Mouse (Mus musculus) hindbrain, postnatal 0 days (tissue): ENCODE data around the gene Irs1. TPM values are rescaled to one million over a fixed set of nuclear protein-coding genes. Genes with fewer than 3 reads are reported as not detected.

Experiments
- ATAC-seq: fragments of 200-750 bp; cut with Nextera tagmentation; 2 replicates; pipeline ENCODE4 v1.8.0; 2017; ENCODE audit warnings: mild to moderate bottlenecking, moderate TSS enrichment, moderate library complexity
- DNase-seq: peaks from one replicate; pipeline ENCODE4 v3.0.0-alpha.2; 2015; ENCODE audit warnings: low spot score
- H3K27ac ChIP-seq: fragments of 300-500 bp; sonication (generic); 2 replicates; pipeline ENCODE4 v1.5.1; 2014; ENCODE audit warnings: mild to moderate bottlenecking
- H3K27me3 ChIP-seq: fragments of 300-500 bp; sonication (generic); 2 replicates; pipeline ENCODE4 v1.6.1; 2014; ENCODE audit warnings: low read length, mixed read lengths; ENCODE audit not compliant: insufficient read depth
- H3K36me3 ChIP-seq: fragments of 300-500 bp; sonication (generic); 2 replicates; pipeline ENCODE4 v1.6.1; 2014; ENCODE audit warnings: low read length, mixed read lengths; ENCODE audit not compliant: insufficient read depth
- H3K4me1 ChIP-seq: fragments of 300-500 bp; sonication (generic); 2 replicates; pipeline ENCODE4 v1.6.1; 2014; ENCODE audit warnings: antibody characterized with exemption, low read length, mixed read lengths; ENCODE audit not compliant: insufficient read depth
- H3K4me2 ChIP-seq: fragments of 300-500 bp; sonication (generic); 2 replicates; pipeline ENCODE4 v1.6.1; 2014; ENCODE audit warnings: low read depth, mild to moderate bottlenecking, low read length, moderate library complexity, mixed read lengths
- H3K4me3 ChIP-seq: fragments of 300-500 bp; sonication (generic); 2 replicates; pipeline ENCODE4 v1.5.1; 2014; ENCODE audit warnings: low read length
- H3K9ac ChIP-seq: fragments of 300-500 bp; sonication (generic); replicated peaks from 2 replicates; pipeline ENCODE4 v1.6.1; 2014; ENCODE audit warnings: mild to moderate bottlenecking, low read length, moderate library complexity, mixed read lengths
- H3K9me3 ChIP-seq: fragments of 300-500 bp; sonication (generic); 2 replicates; pipeline ENCODE4 v1.6.1; 2016; ENCODE audit warnings: low read length, mixed read lengths
- CTCF ChIP-seq: IDR thresholded peaks from 2 replicates; pipeline ENCODE4 v1.5.1; 2016; ENCODE audit warnings: antibody characterized with exemption, control low read depth, low read depth
- whole genome bisulfite sequencing: fragments of 180-500 bp; shearing (Covaris S2); extraction: QIAGEN DNeasy Blood & Tissue Kit; methylation state at CpG from one replicate; pipeline ENCODE4 v1.1.7; 2014; 5-methylcytosine and 5-hydroxymethylcytosine counted together
- polyA plus RNA-seq: library from polyadenylated mRNA; unstranded; fragments of >200 nt; fragmentation: Nextera tagmentation; extraction: Ambion mirVana; gene quantifications from 2 replicates; pipeline ENCODE4 v1.2.1, GENCODE M21; 2015
- total RNA-seq: library from RNA; depleted of rRNA; stranded (reverse); fragments of >200 nt; gene quantifications from 2 replicates; pipeline ENCODE4 v1.2.3, GENCODE M21; 2014

Gene Irs1
- total and polyA plus RNA-seq, 2 experiments from 2014 or later = 5.9 to 67.2 TPM

GRCm38 (mm10) chr1:82304483-82304882 lies 13.3 kb upstream of the Irs1 start:
- H3K27me3 ChIP-seq = peaks cover 3% of the 10 kb centered on the region; the same call in 1 of the 2 replicates
- no peak overlapping the region for H3K9ac ChIP-seq
- H3K4me3 ChIP-seq = no peak overlapping the region
- no peak overlapping the region for H3K27ac ChIP-seq
- no peak for TF ChIP-seq CTCF
- no peak overlapping the region for H3K4me2 ChIP-seq
- no peaks in the 10 kb centered on the region for H3K9me3 ChIP-seq
- no peaks in the 10 kb centered on the region for H3K4me1 ChIP-seq
- ATAC-seq = no peak
- WGBS = 58% methylated on average over 3 of the region's 3 CpGs
- no peak for DNase-seq
- H3K36me3 ChIP-seq = no peaks in the 10 kb centered on the region

GRCm38 (mm10) chr1:82298586-82298985 lies 7.4 kb upstream of the Irs1 start:
- Histone ChIP-seq H3K9me3 (no peaks in the 10 kb centered on the region), H3K4me3 (no peak overlapping the region), H3K27ac (no peak overlapping the region), H3K36me3 (no peaks in the 10 kb centered on the region), H3K9ac (no peak overlapping the region), H3K4me1 (no peaks in the 10 kb centered on the region), H3K4me2 (no peak overlapping the region), H3K27me3 (peaks cover 3% of the 10 kb centered on the region; the same call in 1 of the 2 replicates)
- no peak for DNase-seq
- TF ChIP-seq CTCF = no peak
- 50% methylated on average over 1 of the region's 1 CpGs for WGBS
- no peak for ATAC-seq

- Histone ChIP-seq H3K9me3 (no peaks in the 10 kb centered on the region), H3K36me3 (no peaks in the 10 kb centered on the region), H3K4me3 (no peak overlapping the region), H3K9ac (no peak overlapping the region), H3K4me1 (peaks cover 6% of the 10 kb centered on the region), H3K4me2 (no peak overlapping the region), H3K27ac (no peak overlapping the region), H3K27me3 (no peaks in the 10 kb centered on the region)
- TF ChIP-seq CTCF = peak; percentile 76
- no peak for ATAC-seq
- 6% methylated on average over 6 of the region's 6 CpGs for WGBS
- peak; percentile 86 for DNase-seq
Measured at GRCm38 (mm10) chr1:82294102-82294501, 2.9 kb upstream of the Irs1 start.

- H3K36me3 ChIP-seq = no peaks in the 10 kb centered on the region
- H3K9me3 ChIP-seq = no peaks in the 10 kb centered on the region
- H3K9ac ChIP-seq = peak overlapping the region; percentile 78; the same call in 1 of the 2 replicates
- peak overlapping the region; percentile 96 for H3K27ac ChIP-seq
- peak overlapping the region; percentile 84 for H3K4me3 ChIP-seq
- H3K4me1 ChIP-seq = peaks cover 15% of the 10 kb centered on the region
- peak; percentile 66 for ATAC-seq
- no peaks in the 10 kb centered on the region for H3K27me3 ChIP-seq
- no peak for TF ChIP-seq CTCF
- DNase-seq = peak; percentile 90
- peak overlapping the region; percentile 77 for H3K4me2 ChIP-seq
- WGBS = under 1% methylated on average over 13 of the region's 13 CpGs
Measured at GRCm38 (mm10) chr1:82292771-82293170, 1.6 kb upstream of the Irs1 start.

GRCm38 (mm10) chr1:82291930-82292712 lies 905 bp upstream of the Irs1 start:
- Histone ChIP-seq H3K36me3 (no peaks in the 10 kb centered on the region), H3K9me3 (no peaks in the 10 kb centered on the region), H3K4me3 (peak overlapping the region; percentile 84), H3K4me2 (peak overlapping the region; percentile 77), H3K27me3 (no peaks in the 10 kb centered on the region), H3K4me1 (peaks cover 22% of the 10 kb centered on the region), H3K9ac (peak overlapping the region; percentile 78), H3K27ac (peak overlapping the region; percentile 96)
- no peak for DNase-seq
- WGBS = 2% methylated on average over 21 of the region's 23 CpGs
- no peak for TF ChIP-seq CTCF
- ATAC-seq = no peak

GRCm38 (mm10) chr1:82290723-82291150 lies 479 bp downstream of the Irs1 start:
- DNase-seq (peak; percentile 87), ATAC-seq (peak; percentile 60)
- Histone ChIP-seq H3K9ac (peak overlapping the region; percentile 78), H3K4me2 (peak overlapping the region; percentile 77), H3K27me3 (no peaks in the 10 kb centered on the region), H3K36me3 (no peaks in the 10 kb centered on the region), H3K4me1 (peaks cover 23% of the 10 kb centered on the region), H3K9me3 (no peaks in the 10 kb centered on the region), H3K4me3 (peak overlapping the region; percentile 84), H3K27ac (peak overlapping the region; percentile 96)
- no peak for TF ChIP-seq CTCF
- WGBS = 0% methylated on average over 31 of the region's 31 CpGs
